In genomic region chr17:65906313-65906894, GRCm38 (mm10) we compare ENCODE assay signal across 10 mouse cellular contexts. TPM values are rescaled to one million over a fixed set of nuclear protein-coding genes. Genes with fewer than 3 reads are reported as not detected.
DNase-seq lines count a peak whose midpoint lies in the region; ATAC-seq and TF ChIP-seq lines count a peak whose summit lies in the region.
"Had no signal": no experiment of that assay in that cellular context is flagged by ENCODE, and none has a peak within 500 bp of the region (broad histone marks: within the 10 kb centered on the region; RNA-seq: fewer than 3 reads in every experiment).

No protein-coding gene starts in this region.

- TF ChIP-seq POLR2A in kidney, adult 2 months (IDR thresholded peaks at IDR 0.05; ENCODE audit: low read depth, low read length): no peak

- no peaks in the 10 kb centered on the region; the same call in 1 of the 2 replicates for H3K4me1 ChIP-seq in kidney, adult 2 months (ENCODE audit: control insufficient read depth, insufficient read depth, low read length)
- H3K4me1 ChIP-seq: hindbrain, embryonic 13.5 days had no signal

- 20% methylated on average over 12 of the region's 12 CpGs for WGBS in kidney, adult 2 months

- peak; percentile 24 for ATAC-seq in inflammation-experienced regulatory T-cells, adult 6 months
- peak; percentile 27; the same call in 1 of the 2 replicates for ATAC-seq in megakaryocyte-erythroid progenitor cell, adult 5-6 weeks (replicated peaks; ENCODE audit: low FRiP score, low TSS enrichment, poor library complexity, severe bottlenecking)

- no peaks in the 10 kb centered on the region for H3K36me3 ChIP-seq in kidney, adult 2 months (ENCODE audit: control insufficient read depth, insufficient read depth, low read length)
- H3K36me3 ChIP-seq: G1E had no signal

- peak overlapping the region; percentile 9; the same call in 1 of the 2 replicates for H3K4me3 ChIP-seq in kidney, adult 2 months (ENCODE audit: insufficient read depth, low read depth, low read length)
- H3K4me3 ChIP-seq: hindbrain, embryonic 13.5 days had no signal

- no peak for TF ChIP-seq CTCF in kidney, adult 2 months (conservative IDR thresholded peaks at IDR 0.05; ENCODE audit: insufficient read depth, insufficient read length, low read depth, low read length)

- DNase-seq in kidney, adult 2 months: no peak
- no peak for DNase-seq in kidney, adult 9 months
- peak; percentile 31 for DNase-seq in MN1 (ENCODE audit: low spot score)
- DNase-seq in cerebellum, postnatal 14 days: no peak
- no peak for DNase-seq in gastrocnemius, postnatal 4 days (ENCODE audit: low spot score in 2 of 2)
- DNase-seq in embryo, embryonic 10.5 days (ENCODE audit: low spot score): no peak

- H3K27me3 ChIP-seq in kidney, adult 2 months (replicated peaks; ENCODE audit: control insufficient read depth, insufficient read depth, low read length): no peaks in the 10 kb centered on the region
- H3K27me3 ChIP-seq: hindbrain, embryonic 13.5 days had no signal

- no peak overlapping the region for H3K27ac ChIP-seq in kidney, adult 2 months (ENCODE audit: insufficient read depth, low read depth, low read length)
- H3K27ac ChIP-seq: hindbrain, embryonic 13.5 days had no signal

RNA-seq across cellular contexts. Expression of gene Ralbp1, which starts 20.8 kb away (rescaled TPM):
- polyA plus RNA-seq in kidney, adult 2 months (2012; rRNA removed): 29.8 and 30.7 TPM in 2 replicates
- 10 to 100 TPM; 48.4 to 62.8 (median 60.1) TPM for polyA plus RNA-seq in inflammation-experienced regulatory T-cells, adult 6 months (2017; shearing (Covaris generic))
- total RNA-seq in megakaryocyte-erythroid progenitor cell, adult 5-6 weeks (2014; fragmentation: Nextera tagmentation): 37.8 and 38.0 TPM in 2 replicates
- 85.0 and 96.0 TPM in 2 replicates for total RNA-seq in megakaryocyte-erythroid progenitor cell, adult 5-6 weeks (2017)
- total RNA-seq in gastrocnemius, postnatal 4 days (2021): 10 to 100 TPM; 38.3 to 39.1 TPM

RNA-seq across cellular contexts. Expression of gene Twsg1, which starts 44.6 kb away (rescaled TPM):
- polyA plus RNA-seq in kidney, adult 2 months (2012; rRNA removed): 53.3 and 59.5 TPM in 2 replicates
- polyA plus RNA-seq in inflammation-experienced regulatory T-cells, adult 6 months (2017; shearing (Covaris generic)): 10 to 100 TPM; 18.6 to 22.8 (median 22.1) TPM
- total RNA-seq in megakaryocyte-erythroid progenitor cell, adult 5-6 weeks (2014; fragmentation: Nextera tagmentation): 22.5 and 24.9 TPM in 2 replicates
- 12.8 and 19.8 TPM in 2 replicates for total RNA-seq in megakaryocyte-erythroid progenitor cell, adult 5-6 weeks (2017)
- total RNA-seq in gastrocnemius, postnatal 4 days (2021): 10 to 100 TPM; 38.6 to 45.8 TPM
